Mouse (Mus musculus): ENCODE data around the gene Tc2n. TPM values are rescaled to one million over a fixed set of nuclear protein-coding genes. Genes with fewer than 3 reads are reported as not detected.

Tc2n gene
- 0.14 and 0.16 TPM in 2 replicates for polyA plus RNA-seq (2015; fragmentation: Nextera tagmentation; extraction: Ambion mirVana)

GRCm38 (mm10) chr12:101718054-101718754 lies at the start of gene Tc2n:
Gene Tc2n, minus strand, starts transcription at chr12:101718523.
- Histone ChIP-seq H3K9ac (ENCODE audit: low read depth, low read length) (peak within 1 kb of the TSS; percentile 34; the same call in 1 of the 2 replicates), H3K4me3 (ENCODE audit: low read depth, low read length) (peak within 1 kb of the TSS; percentile 65), H3K27ac (ENCODE audit: low read length) (no peak within 1 kb of the TSS), H3K27me3 (ENCODE audit: control insufficient read depth, insufficient read depth, low read depth, low read length) (peaks cover 8% of the 10 kb centered on the region), H3K4me1 (ENCODE audit: control insufficient read depth, low read depth, low read length) (no peaks in the 10 kb centered on the region; the same call in 1 of the 2 replicates), H3K36me3 (ENCODE audit: control insufficient read depth, insufficient read depth) (no peaks in the 10 kb centered on the region), H3K4me2 (ENCODE audit: low read depth, low read length) (peak within 1 kb of the TSS; percentile 82), H3K9me3 (replicated peaks; ENCODE audit: control insufficient read depth, low read length) (no peaks in the 10 kb centered on the region)
- under 1% methylated on average over 74 of the region's 75 CpGs for WGBS (ENCODE audit: insufficient replicate concordance)
- peak; percentile 96 for ATAC-seq (ENCODE audit: low read depth)

DNA sequence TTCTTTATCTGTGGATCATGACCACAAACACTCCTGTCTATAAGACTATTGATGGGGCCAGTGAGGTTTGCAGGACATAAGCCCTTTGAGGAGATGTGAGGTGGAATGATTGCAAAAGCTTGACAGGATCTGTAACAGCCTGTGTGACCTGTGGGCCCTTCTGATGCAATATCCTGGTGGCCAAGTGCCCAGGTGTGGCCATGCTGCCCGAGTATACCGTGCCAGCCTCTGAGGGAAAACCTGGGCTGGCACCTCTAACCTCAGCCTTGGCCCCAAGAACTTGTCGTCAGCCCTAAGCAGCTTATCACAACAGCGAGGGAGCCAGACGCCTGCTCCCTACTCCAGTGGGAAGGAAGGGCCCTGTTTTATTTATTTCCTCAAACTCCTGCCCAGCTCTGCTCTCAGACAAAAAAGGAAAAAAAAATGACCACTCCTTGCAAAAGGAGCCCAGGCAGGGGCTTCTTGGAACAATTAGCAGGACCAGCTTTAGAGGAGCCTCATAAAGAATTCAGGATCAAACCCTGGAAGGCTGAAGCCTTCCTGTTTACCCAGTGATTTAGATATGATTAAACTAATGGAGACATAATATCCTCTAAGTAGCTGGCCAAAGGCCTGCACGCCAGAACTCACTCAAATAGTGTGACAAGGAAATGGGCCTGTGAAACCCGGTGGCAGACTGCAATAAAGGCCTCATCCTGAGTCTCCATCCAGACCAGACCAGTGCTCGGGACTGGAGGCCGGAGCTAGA lies 49.2 kb upstream of the Tc2n start:
- Histone ChIP-seq H3K9me3 (replicated peaks; ENCODE audit: control insufficient read depth, low read length) (no peaks in the 10 kb centered on the region), H3K27ac (ENCODE audit: low read length) (no peak overlapping the region), H3K4me3 (ENCODE audit: low read depth, low read length) (no peak overlapping the region), H3K9ac (ENCODE audit: low read depth, low read length) (no peak overlapping the region), H3K27me3 (ENCODE audit: control insufficient read depth, insufficient read depth, low read depth, low read length) (no peaks in the 10 kb centered on the region), H3K4me2 (ENCODE audit: low read depth, low read length) (no peak overlapping the region), H3K4me1 (ENCODE audit: control insufficient read depth, low read depth, low read length) (no peaks in the 10 kb centered on the region), H3K36me3 (ENCODE audit: control insufficient read depth, insufficient read depth) (no peaks in the 10 kb centered on the region)
- ATAC-seq (ENCODE audit: low read depth): peak; percentile 30; the same call in 1 of the 2 replicates
- WGBS (ENCODE audit: insufficient replicate concordance): 40% methylated on average over 9 of the region's 9 CpGs

- Histone ChIP-seq H3K27me3 (ENCODE audit: control insufficient read depth, insufficient read depth, low read depth, low read length) (no peaks in the 10 kb centered on the region), H3K9me3 (replicated peaks; ENCODE audit: control insufficient read depth, low read length) (no peaks in the 10 kb centered on the region), H3K27ac (ENCODE audit: low read length) (no peak overlapping the region), H3K4me2 (ENCODE audit: low read depth, low read length) (no peak overlapping the region), H3K4me3 (ENCODE audit: low read depth, low read length) (no peak overlapping the region), H3K9ac (ENCODE audit: low read depth, low read length) (no peak overlapping the region), H3K4me1 (ENCODE audit: control insufficient read depth, low read depth, low read length) (no peaks in the 10 kb centered on the region), H3K36me3 (ENCODE audit: control insufficient read depth, insufficient read depth) (no peaks in the 10 kb centered on the region)
- WGBS (ENCODE audit: insufficient replicate concordance): 38% methylated on average over 3 of the region's 3 CpGs
- ATAC-seq (ENCODE audit: low read depth): no peak
Observed at GRCm38 (mm10) chr12:101766228-101766852, 48.0 kb upstream of the Tc2n start.

GRCm38 (mm10) chr12:101764870-101765269 lies 46.5 kb upstream of the Tc2n start:
- Histone ChIP-seq H3K9ac (ENCODE audit: low read depth, low read length) (no peak overlapping the region), H3K27ac (ENCODE audit: low read length) (no peak overlapping the region), H3K4me1 (ENCODE audit: control insufficient read depth, low read depth, low read length) (no peaks in the 10 kb centered on the region), H3K36me3 (ENCODE audit: control insufficient read depth, insufficient read depth) (no peaks in the 10 kb centered on the region), H3K9me3 (replicated peaks; ENCODE audit: control insufficient read depth, low read length) (no peaks in the 10 kb centered on the region), H3K27me3 (ENCODE audit: control insufficient read depth, insufficient read depth, low read depth, low read length) (no peaks in the 10 kb centered on the region), H3K4me3 (ENCODE audit: low read depth, low read length) (no peak overlapping the region), H3K4me2 (ENCODE audit: low read depth, low read length) (no peak overlapping the region)
- WGBS (ENCODE audit: insufficient replicate concordance): 60% methylated on average over 5 of the region's 5 CpGs
- ATAC-seq (ENCODE audit: low read depth): no peak

DNA sequence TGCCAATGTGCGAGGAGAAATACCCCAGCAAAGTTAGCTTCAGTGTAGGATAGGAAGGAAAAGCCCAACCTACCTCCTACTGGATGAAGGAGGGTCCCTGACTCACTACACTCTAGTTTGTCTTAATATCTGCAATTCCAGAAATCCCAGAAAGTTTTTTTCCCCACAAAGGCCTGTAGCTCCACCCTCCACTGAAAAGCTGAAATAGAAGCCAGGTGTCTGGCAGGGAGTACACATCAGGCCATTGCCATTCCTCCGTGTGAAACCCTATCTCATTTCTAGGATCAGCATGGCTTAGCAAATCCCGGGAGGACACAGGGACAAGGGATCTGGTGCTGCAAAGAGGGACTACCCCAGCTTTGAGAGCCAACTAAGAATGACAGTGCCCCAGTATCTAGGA lies 44.7 kb upstream of the Tc2n start:
- Histone ChIP-seq H3K4me2 (ENCODE audit: low read depth, low read length) (no peak overlapping the region), H3K27ac (ENCODE audit: low read length) (no peak overlapping the region), H3K36me3 (ENCODE audit: control insufficient read depth, insufficient read depth) (no peaks in the 10 kb centered on the region), H3K9me3 (replicated peaks; ENCODE audit: control insufficient read depth, low read length) (no peaks in the 10 kb centered on the region), H3K4me3 (ENCODE audit: low read depth, low read length) (no peak overlapping the region), H3K9ac (ENCODE audit: low read depth, low read length) (no peak overlapping the region), H3K4me1 (ENCODE audit: control insufficient read depth, low read depth, low read length) (no peaks in the 10 kb centered on the region), H3K27me3 (ENCODE audit: control insufficient read depth, insufficient read depth, low read depth, low read length) (no peaks in the 10 kb centered on the region)
- ATAC-seq (ENCODE audit: low read depth): no peak
- 57% methylated on average over 3 of the region's 3 CpGs for WGBS (ENCODE audit: insufficient replicate concordance)

GRCm38 (mm10) chr12:101762054-101762453 lies 43.7 kb upstream of the Tc2n start:
- H3K4me3 ChIP-seq (ENCODE audit: low read depth, low read length): no peak overlapping the region
- 65% methylated on average over 5 of the region's 5 CpGs for WGBS (ENCODE audit: insufficient replicate concordance)
- H3K27ac ChIP-seq (ENCODE audit: low read length): no peak overlapping the region
- H3K9me3 ChIP-seq (replicated peaks; ENCODE audit: control insufficient read depth, low read length): no peaks in the 10 kb centered on the region
- no peaks in the 10 kb centered on the region for H3K36me3 ChIP-seq (ENCODE audit: control insufficient read depth, insufficient read depth)
- no peaks in the 10 kb centered on the region for H3K4me1 ChIP-seq (ENCODE audit: control insufficient read depth, low read depth, low read length)
- no peaks in the 10 kb centered on the region for H3K27me3 ChIP-seq (ENCODE audit: control insufficient read depth, insufficient read depth, low read depth, low read length)
- no peak for ATAC-seq (ENCODE audit: low read depth)
- no peak overlapping the region for H3K4me2 ChIP-seq (ENCODE audit: low read depth, low read length)
- H3K9ac ChIP-seq (ENCODE audit: low read depth, low read length): no peak overlapping the region

DNA sequence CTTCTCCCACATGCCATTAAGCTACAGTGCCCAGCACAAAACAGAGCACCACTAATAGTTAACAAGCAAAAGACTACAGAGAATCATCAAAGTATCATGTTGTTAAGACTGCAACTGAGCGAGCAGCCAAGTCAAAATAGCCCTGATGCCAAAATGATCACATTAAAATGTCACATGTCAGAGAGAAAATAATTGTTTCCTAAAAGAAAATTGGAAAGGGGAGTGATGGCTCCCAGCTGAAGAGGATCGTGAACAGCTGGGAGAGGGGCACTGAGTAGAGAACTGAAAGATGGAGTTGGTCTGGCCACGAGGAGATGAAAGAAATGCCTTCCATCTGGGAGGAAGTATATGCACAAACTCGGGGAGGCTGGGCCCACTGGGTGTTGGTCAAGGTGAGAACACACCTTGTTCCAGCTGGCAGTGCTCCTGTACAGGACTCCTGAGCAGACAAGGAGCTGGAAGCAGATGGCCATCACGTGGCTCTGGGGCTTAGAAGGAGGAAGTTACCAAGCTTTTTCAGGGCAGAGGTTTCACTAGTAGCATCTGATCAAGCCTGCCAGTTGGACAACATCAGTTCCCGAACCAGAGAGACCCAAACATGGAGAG lies 41.2 kb upstream of the Tc2n start:
- ATAC-seq (ENCODE audit: low read depth): no peak
- no peak overlapping the region for H3K27ac ChIP-seq (ENCODE audit: low read length)
- H3K4me3 ChIP-seq (ENCODE audit: low read depth, low read length): no peak overlapping the region
- H3K36me3 ChIP-seq (ENCODE audit: control insufficient read depth, insufficient read depth): no peaks in the 10 kb centered on the region
- no peaks in the 10 kb centered on the region for H3K9me3 ChIP-seq (replicated peaks; ENCODE audit: control insufficient read depth, low read length)
- H3K27me3 ChIP-seq (ENCODE audit: control insufficient read depth, insufficient read depth, low read depth, low read length): no peaks in the 10 kb centered on the region
- no peak overlapping the region for H3K4me2 ChIP-seq (ENCODE audit: low read depth, low read length)
- no peak overlapping the region for H3K9ac ChIP-seq (ENCODE audit: low read depth, low read length)
- no peaks in the 10 kb centered on the region for H3K4me1 ChIP-seq (ENCODE audit: control insufficient read depth, low read depth, low read length)
- 37% methylated on average over 6 of the region's 6 CpGs for WGBS (ENCODE audit: insufficient replicate concordance)

GRCm38 (mm10) chr12:101758698-101759097 lies 40.4 kb upstream of the Tc2n start:
- H3K4me2 ChIP-seq (ENCODE audit: low read depth, low read length): no peak overlapping the region
- H3K4me3 ChIP-seq (ENCODE audit: low read depth, low read length): no peak overlapping the region
- no peak overlapping the region for H3K9ac ChIP-seq (ENCODE audit: low read depth, low read length)
- no peaks in the 10 kb centered on the region for H3K27me3 ChIP-seq (ENCODE audit: control insufficient read depth, insufficient read depth, low read depth, low read length)
- peak; percentile 30; the same call in 1 of the 2 replicates for ATAC-seq (ENCODE audit: low read depth)
- no peak overlapping the region for H3K27ac ChIP-seq (ENCODE audit: low read length)
- H3K9me3 ChIP-seq (replicated peaks; ENCODE audit: control insufficient read depth, low read length): no peaks in the 10 kb centered on the region
- H3K36me3 ChIP-seq (ENCODE audit: control insufficient read depth, insufficient read depth): no peaks in the 10 kb centered on the region
- no peaks in the 10 kb centered on the region for H3K4me1 ChIP-seq (ENCODE audit: control insufficient read depth, low read depth, low read length)

Data from liver, embryonic 16.5 days (tissue).